13 mouse cellular contexts compared by ENCODE assay signal in genomic region chr15:98594193-98594592, GRCm38 (mm10). TPM values are rescaled to one million over a fixed set of nuclear protein-coding genes. Genes with fewer than 3 reads are reported as not detected.
DNase-seq lines count a peak whose midpoint lies in the region.
"Had no signal": no experiment of that assay in that cellular context is flagged by ENCODE, and none has a peak within 500 bp of the region (broad histone marks: within the 10 kb centered on the region; RNA-seq: fewer than 3 reads in every experiment).

No protein-coding gene starts in this region.

- peak; percentile 90 for DNase-seq in heart, adult 11 months
- DNase-seq in heart, adult 9 months (ENCODE audit: low spot score in 2 of 2): no peak
- peak; percentile 70 for DNase-seq in right cerebral cortex, adult 18-20 months
- no peak for DNase-seq in right cerebral cortex, postnatal 10 days (ENCODE audit: low spot score in 2 of 2)
- DNase-seq in ZHBTc4 (ENCODE audit: low read depth, low spot score): peak; percentile 80
- DNase-seq in neural tube, embryonic 10.5 days (ENCODE audit: extremely low spot score, low spot score): no peak
- DNase-seq in adrenal gland, postnatal 36 days: no peak
- DNase-seq: cerebellum, postnatal 25 days; kidney, adult 18-20 months; kidney, postnatal 14 days; lung, postnatal 10 days; spleen, adult 18-20 months; thymus, postnatal 14 days had no signal

RNA-seq across cellular contexts. Expression of gene Adcy6, which starts 15.7 kb away (rescaled TPM):
- total RNA-seq in adrenal gland, postnatal 36 days (2021): 10 to 100 TPM; 43.8 to 62.6 TPM

RNA-seq across cellular contexts. Expression of gene 4930415O20Rik, which starts 23.4 kb away (rescaled TPM):
- 1 to 10 TPM in 1 of 2 experiments, under 1 TPM in 1; 0.83 to 1.1 TPM for total RNA-seq in adrenal gland, postnatal 36 days (2021)

RNA-seq across cellular contexts. Expression of gene Ccnt1, which starts 23.5 kb away (rescaled TPM):
- total RNA-seq in adrenal gland, postnatal 36 days (2021): 10 to 100 TPM; 55.6 to 67.1 TPM

RNA-seq across cellular contexts. Expression of gene Cacnb3, which starts 36.4 kb away (rescaled TPM):
- 10 to 100 TPM; 10.2 to 13.3 TPM for total RNA-seq in adrenal gland, postnatal 36 days (2021)

Comparison
In these comparisons a context has a peak if more than half of its experiments do, and no peak if none do; other contexts are left out.
1. DNase-seq: peak in heart, adult 11 months (single experiment), right cerebral cortex, adult 18-20 months (single experiment) and ZHBTc4 (single experiment); none in heart, adult 9 months (0 of 2), right cerebral cortex, postnatal 10 days (0 of 2), neural tube, embryonic 10.5 days (single experiment) and adrenal gland, postnatal 36 days (0 of 2).